Mouse (Mus musculus) WW6 (cell line): ENCODE measurements around the gene Calhm3.

ENCODE experiments used
- DNase-seq: peaks from one replicate; pipeline ENCODE4 v3.0.0-alpha.2; 2013; ENCODE audit warnings: low read depth, low spot score

Gene Calhm3

DNA sequence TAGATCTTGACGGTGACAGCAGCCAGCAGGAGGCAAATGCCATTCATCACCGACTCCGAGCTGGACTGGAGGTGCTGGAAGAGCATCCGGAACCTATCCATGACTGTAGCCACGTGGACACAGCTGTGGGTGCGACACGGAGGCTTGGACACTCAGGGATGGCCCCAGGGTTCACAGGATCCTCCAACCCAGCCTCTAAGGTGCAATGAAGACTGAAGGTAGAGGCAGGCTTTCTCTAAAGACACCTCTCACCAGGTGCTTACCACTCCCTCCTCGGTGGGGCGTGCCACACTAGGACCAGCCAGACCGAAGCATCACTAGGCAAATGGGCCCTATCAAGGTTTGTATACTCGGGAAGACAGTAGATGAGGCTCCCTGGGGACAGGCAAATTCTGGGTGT is at the start of gene Calhm3:
Gene Calhm3, minus strand, starts transcription at position 101 of the 400 bp plus-strand sequence.
- no peak for DNase-seq

DNA sequence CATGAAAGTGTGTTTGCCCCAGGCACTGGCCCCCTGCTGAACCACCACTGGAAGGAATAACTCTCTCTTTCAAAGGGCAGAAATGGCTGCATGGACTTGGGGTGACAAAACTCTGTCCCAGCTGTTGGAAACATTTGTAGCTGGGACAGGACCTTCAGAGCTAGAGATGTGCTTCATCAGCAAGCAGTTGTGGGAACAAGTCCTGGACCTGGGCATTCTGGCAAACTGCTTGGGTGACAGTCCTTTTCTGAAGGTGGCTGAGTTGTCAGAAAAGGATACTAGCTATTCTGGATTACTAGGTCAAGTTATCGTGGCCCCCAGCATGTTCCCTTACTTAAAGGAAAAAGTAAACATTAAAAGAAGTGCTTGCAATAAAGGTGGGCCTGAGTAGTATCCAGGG is 48.6 kb upstream of the Calhm3 start:
- no peak for DNase-seq

DNA sequence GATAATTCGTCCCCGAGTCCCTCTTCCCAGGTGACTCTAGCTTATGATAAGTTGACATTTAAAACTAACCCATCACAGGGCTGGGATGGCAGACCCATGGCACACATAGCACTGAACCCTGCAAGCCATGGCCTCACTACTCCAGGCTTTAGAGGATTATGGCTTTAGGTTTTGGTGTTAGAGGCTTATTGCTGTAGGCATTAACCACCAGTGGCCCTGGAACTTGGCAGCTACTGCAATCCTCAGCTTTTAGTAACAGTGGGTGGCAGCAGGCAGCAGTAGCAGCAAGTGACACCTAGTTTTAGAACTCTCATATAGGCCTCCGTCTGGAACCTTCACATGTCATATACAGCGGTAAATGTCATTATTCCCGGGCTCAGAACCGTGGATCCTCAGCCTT is 47.1 kb upstream of the Calhm3 start:
- DNase-seq: no peak

DNA sequence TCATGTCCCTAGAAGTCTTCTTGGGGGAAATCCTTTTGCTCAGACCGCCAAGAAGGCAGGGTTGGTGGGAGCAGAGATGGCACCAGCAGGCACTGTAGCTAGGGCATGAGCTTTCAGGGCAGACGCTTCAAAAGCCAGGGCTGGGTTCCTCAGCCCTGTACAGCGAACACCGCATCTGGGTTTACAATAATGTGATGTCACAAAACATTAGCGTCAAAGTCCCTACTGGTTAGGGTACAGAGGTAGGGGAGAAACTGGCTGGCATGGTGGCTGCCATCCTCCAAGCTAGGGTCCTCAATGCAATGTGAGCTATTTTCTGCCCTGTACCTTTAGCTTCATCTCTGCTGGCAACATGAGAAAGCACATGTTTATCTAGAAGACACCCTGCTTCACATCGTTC is 45.5 kb upstream of the Calhm3 start:
- no peak for DNase-seq

DNA sequence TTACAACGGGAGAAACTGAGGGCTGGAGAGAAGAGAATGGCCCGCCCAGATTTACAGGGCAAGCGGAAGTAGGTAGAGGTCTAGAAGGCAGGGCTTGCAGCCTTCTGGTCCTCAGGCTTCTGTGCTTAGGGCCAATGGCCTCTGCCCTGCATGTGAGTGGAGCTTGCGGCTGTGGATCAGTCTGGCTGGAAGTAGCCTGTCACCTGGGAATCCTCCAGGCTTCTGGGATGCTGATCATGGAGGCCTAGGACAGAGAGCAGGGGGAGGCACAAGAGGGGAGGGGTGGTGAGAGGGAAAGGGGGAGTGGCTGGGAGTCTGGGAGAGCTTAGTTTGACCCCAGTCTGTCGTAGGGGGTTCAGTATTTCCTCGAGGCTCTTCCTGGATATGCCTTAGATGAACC is 44.9 kb upstream of the Calhm3 start:
- DNase-seq: no peak

DNA sequence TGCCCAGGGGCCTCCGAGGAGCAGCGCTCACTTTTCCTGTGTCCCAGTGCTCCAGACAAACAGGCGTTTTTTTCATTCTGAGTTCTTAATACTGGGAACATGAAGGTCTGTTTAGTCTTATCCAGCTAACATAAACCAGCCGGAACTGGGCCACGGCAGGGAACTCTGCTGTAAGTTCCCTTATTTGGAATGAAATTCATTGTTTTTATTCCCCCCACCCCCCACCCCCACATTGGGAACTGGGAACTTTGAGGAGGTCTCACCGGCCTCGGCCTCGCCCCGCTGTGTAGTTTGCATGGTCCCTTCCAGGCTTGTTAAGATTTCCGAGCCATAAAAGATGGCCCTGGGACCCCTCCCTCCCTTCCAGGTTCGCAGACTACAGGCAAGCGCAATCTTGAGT is 44.4 kb upstream of the Calhm3 start:
- DNase-seq: no peak

DNA sequence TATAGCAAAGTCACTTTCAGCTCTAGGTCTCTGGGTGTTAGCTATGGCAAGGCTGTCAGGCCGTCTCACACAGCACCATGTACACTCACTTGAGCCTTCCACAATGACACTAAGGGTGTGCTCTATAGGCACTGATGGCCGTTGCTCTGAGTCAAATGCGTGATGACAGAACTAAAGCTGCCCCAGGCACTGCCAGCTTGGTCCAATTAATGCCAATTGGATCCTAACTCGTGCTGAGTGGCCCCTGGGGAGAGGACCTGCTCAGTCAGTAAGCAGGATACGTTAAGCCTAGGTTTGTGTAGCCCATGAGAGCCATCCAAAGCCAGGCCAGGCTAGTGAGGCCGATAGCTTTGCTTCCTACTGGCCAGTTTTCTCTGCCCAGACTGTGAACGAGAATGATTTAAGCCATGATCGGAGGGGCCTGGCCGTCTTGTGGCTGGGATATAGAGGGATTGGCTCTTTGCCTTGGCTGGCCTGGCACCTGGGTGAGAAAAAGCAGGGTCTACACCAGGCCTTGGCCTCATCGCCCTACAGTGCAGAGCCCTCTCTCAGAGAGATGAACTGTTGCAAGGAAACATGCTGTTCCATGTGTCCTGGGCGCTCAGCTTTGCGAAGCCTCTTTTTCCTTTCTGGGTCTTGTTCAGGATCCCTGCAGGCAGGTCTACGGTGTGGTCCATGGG is 41.2 kb upstream of the Calhm3 start:
- no peak for DNase-seq

DNA sequence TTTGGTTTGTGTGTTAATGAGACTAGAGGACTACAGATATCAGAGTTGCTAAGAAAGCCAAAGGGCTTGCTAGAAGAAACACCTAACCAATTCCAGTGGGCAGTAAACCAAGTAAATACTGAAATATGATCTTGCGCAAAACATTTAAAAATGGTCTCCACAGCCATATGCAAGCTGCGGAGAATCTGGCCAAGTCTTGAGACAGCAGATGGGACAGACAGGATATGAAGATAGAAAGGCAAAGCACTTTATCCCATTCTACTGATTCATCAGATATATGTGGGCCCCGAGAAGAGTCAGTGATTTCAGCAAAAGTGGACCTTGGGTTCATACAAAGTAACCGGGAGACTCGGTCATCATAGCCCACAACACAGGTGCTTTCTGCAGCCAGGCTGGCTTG is 34.6 kb upstream of the Calhm3 start:
- no peak for DNase-seq

DNA sequence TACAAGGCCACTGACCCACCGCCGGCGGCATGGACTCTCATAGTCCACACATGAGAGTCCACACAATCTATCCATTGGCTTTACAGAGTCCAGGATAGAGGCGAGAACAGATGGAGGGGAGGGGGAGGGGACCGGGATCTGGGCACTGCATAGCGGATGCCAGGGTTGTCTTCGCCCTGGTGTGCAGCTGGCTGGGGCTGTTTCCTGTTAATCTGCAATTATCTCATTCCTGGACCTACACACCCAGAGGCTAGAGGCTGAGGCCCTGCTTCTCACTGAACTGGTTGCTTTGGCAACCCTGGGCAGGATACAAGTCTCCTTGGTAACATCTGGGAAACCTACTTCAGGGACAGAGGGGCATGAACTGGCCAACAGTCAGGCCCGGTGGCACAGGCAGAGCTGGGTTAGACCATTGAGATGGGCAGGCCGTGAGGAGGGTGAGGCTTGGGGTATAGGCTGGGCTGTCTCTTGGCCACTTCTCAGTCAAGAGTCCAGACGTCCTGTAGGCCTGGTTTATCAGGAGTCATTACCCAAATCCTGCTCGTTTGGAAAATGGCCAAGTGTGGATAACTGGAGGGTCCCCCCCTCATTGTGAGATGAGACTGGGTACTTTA is 31.1 kb upstream of the Calhm3 start:
- DNase-seq: no peak

DNA sequence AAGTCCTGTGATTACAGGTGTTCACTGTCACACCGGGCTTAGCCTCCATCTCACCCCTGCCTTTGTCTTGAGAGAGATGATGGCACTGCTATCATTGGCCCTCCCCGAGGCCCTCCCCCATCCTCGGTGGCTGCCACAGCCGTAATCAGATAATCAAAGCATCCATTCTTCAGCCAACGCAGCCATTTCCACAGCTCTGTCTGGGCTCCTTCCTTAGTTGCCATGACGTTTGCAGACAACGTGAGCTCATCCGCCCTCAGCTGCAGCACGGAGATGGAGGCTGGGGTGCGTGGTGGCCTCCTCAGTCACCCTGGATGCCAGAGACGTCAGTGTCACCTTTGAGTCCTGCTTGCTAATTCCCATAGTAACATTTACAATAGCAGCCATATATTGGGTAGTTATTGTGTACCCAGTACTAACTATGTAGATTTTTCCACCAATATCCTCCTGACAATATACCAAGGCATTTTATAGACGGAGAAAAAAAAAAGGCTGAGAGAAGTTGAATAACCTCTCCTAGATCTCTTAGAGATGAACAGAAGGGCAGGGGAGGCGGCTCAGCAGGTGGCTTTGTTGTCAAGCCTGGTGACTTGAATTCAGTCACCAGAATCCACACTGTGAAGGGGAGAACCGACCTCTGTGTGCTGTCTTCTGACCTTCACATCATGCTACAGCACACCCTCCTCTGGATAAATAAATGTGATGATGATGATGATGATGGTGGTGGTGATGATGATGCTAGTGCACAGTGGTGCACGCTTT is 29.1 kb upstream of the Calhm3 start:
- no peak for DNase-seq

DNA sequence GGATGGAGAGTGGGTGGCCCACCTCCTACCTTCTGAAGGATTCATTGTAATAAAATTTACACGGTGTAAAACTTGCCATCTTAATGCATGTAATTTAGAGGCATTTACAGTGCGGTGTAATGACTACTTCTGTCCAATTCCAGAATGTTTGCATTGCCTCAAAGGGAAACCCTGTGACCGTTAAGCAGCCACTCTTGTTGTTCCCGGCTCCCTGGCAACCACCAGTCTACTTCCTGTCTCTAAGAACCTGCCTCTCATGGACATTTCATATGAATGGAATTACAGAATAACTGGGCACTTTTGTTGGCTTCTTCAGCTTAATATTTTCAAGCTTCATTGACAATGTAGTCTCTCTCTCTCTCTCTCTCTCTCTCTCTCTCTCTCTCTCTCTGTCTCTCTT is 27.2 kb upstream of the Calhm3 start:
- DNase-seq: no peak

DNA sequence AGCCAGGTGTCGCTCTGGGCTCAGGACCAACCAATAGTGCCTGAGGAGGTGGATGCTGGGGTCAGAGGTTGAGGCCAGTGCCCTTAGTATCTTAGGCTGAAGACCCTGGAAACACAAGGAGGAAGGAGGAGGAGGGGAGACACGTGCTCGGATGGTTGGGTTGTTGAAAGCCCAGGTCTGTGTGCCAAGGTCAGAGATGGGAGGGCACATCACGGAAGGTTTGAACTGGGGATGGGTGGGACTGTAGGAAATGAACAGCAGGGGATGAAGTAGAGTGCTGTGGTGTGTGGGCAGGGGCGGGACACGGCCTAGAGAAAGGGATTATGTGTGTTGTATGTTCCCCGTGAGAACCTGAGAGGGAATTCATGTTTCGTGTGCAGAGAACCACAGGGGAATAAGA is 26.7 kb upstream of the Calhm3 start:
- DNase-seq: no peak

DNA sequence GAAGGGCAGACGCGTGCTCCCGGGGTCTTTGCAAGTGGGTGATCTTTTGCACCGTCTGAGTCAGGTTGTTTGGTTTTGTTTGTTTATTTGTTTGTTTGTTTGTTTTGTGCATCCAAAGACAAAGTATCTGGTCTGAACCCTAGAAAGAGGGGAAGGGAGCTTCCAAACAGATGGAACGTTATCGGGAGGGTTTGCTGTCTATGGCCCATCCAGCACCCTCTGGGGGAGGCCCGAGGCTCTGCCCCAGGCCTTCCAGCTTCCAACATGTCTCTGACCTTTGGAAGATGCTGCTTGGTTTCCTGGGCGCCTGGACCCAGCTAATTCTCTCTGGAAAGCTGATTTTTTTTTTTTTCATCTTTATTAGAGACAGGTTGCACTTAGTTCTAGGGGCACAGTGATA is 22.4 kb upstream of the Calhm3 start:
- DNase-seq: no peak

DNA sequence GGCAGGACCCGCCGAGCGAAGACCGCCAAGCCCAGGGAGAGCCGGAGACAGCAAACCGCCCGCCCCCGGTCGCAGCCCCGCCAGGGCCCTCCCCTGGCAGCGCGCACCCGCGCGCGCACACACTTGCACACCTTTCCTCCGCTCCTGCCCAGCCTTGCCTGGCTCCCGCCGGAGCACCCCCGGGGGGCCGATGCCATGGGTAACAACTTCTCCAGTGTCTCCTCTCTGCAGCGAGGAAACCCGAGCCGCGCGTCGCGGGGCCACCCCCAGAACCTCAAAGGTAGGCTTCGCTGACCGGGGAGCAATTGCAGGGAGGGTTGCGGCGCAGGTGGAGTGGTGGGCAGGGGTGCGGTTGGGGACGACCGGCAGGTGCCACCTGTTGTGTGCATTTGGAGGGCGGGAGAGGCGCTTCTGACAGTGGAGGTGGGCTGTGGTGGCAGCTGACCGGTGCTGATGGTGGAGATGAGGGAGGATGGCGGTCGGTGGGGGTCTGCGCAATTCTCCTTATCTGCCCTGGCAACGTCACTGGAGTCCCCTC is 21.8 kb upstream of the Calhm3 start:
- no peak for DNase-seq

DNA sequence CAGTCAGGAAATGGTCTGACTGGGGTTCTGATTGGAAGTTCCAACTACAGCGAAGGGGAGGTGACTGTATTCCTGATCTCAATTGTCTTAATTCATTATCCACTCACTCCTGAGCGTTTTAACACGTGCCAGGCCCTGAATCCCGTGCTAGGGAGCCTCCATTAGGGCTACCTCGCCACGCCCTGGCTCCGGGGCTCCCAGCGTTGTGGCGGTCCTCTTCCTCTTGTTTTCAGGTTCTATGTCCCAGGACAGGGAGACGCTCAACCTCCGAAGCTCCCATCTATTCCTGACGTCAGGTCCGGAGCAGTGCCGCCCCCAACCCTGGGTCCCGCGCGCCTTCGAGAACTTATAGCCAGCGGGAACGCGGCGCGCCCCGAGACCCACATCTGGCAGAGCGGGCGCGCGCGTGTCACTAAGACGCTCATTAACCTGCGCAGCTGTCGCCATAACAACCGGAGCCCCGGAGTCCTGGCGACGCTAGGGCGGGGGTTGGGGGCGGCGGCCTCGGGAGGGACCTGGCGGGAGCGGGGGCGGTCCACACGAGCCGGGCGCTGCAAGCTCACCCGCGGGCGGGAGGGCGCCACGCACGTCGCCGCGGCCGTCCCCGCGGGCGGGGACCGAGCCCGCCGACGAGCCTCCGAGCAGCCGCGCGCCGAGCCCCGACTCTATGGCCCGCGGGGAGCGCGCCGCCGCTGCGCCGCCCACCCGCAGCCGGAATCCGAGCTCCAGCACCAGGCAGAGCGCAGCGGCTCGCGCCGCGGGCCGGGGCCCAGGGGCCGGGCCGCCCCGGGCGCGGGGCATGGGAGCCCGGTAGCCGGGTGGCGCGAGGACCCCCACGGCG is 21.1 kb upstream of the Calhm3 start, which contains the start of gene Neurl1a:
Gene Neurl1a, plus strand, starts transcription at position 390 of the 841 bp plus-strand sequence.
- peak; percentile 84 for DNase-seq

DNA sequence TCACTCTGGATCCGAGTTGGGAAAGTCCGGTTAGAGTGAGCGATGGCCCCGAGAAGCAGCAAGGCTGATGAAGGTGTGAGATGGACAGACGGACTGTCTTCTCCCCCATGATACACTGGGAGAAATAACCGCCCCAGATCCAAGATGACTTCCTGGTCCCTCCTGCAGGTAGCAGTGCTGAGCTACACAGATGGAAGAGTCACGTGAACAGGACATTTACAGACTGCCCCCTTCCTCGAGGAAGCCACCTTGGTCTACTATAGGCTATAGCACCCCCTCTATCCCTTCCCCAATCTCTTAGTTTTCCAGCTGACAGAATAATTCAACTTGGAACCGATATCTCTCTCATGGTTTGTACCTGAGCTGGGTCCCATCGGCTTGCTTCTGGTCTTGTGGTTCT is 20.4 kb upstream of the Calhm3 start:
- DNase-seq: peak; percentile 55

DNA sequence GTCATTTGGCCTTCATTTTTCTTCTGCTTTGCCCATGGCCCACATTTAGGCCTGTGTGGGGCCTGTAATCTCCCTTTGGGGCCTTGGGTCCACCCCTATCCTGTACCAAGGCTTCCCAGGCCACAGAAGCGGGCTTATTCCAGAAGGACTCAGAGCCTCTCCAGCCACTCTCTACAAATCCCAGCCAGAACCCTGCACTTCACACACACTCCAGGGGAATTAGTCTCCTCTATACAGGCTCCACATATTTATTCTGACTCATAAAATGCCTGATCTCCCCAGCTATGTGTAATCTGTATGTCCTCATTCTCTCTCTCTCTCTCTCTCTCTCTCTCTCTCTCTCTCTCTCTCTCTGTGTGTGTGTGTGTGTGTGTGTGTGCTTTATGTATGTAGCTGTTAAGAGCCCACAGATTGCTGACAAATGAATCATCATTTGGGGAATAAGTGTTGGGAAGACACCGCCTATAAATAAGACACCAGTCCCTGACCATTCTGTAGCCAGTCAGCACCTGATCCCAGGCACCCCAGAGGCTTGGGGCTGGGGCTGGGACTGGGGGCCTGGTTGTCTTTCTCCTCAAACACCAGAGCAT is 19.4 kb upstream of the Calhm3 start:
- DNase-seq: no peak

DNA sequence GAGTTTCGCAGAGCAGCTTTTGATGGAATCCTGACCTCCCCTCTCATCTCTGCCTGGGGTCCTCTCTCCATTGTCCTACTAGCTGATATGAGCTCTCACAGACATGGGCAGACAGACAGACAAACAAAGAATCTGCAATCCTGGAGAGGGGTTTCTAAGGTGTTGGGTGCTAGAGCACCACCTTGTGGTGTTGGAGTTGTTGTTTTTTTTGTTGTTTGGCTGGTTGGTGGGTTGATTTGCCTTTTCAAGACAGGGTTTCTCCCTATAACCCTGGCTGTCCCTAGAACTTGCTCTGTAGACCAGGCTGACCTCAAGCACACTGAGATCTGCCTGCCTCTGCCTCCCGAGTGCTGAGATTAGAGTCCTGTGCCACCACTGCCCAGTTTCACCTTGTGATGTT is 17.9 kb upstream of the Calhm3 start:
- no peak for DNase-seq

DNA sequence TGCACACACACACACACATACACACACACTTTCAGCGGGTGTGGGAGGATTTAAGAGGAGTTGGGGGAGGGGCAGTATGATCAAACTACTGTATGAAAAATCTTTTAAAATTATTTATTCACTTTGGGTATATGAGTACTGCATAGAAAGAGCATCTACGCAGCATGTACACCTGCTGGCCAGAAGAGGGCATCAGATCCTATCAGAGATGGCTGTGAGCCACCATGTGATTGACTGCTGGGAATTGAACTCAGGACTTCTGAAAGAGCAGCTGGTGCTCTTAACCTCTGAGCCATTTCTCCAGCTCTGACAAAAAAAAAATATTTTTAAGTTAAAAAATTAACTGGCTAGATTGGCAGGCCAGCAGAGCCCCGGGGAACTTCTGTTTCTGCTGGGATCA is 17.0 kb upstream of the Calhm3 start:
- no peak for DNase-seq

DNA sequence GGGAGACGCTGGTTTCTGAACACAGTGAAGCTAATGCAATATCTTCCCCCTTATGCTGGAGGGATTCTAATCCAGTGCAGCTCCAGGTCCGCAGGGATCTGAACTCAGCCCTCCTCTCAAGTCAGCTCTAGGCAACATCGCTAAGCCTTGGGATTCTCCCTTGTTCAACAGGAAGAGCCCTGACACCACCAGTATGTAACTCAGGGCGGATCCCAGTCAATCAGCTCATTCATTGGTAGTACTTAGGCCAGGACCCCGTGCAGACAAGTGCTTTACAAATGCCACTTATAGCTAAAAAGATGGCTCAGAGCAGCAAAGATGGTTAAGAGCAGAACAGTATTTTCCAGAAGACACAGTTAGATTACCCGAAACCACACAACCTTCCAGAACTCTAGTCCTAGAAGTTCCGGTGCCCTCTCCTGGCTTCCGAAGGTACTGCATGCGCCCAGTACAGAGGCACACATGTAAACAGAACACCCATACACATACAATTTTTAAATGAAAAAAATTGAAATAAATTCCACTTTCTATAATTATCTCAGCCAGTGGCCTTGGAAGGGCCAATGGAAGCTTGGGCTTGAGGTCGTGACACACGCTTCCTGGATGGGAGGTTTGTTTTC is 11.3 kb upstream of the Calhm3 start:
- DNase-seq: no peak

DNA sequence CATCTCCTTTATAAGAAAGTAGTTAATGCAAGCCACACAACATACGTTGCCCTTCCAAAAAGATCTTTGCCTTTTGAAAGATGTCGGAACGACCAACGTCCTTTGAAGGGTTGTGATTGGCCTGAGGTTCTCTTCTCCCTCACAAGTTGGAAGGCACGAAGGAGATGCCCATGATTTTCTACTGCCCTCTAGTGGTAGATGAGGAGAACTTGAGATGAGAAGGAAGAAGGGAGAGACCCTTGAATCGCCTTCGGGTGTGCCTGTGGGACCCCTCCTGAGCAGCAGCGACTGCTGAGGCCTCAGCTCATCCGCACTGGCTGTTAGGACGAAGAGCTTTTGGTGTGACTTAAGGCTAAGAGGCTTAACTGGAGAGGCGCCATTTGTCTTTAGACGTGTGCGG is 10.7 kb upstream of the Calhm3 start:
- DNase-seq: no peak
